Mouse (Mus musculus) MEL (cell line): ENCODE results near the gene Gm10491.

Experiments
- CHD2 ChIP-seq: IDR thresholded peaks from 2 replicates; pipeline ENCODE4 v1.6.1; 2011; ENCODE audit warnings: low read length, improper control_type of control experiment
- CTCF ChIP-seq, 3 experiments: IDR thresholded peaks in 2 of 3; conservative IDR thresholded peaks in 1 of 3; 2 replicates each; pipeline ENCODE4 v1.5.1; 2011 to 2012; ENCODE audit warnings: low read length in 3 of 3, low read depth in 2 of 3, mild to moderate bottlenecking in 2 of 3, improper control_type of control experiment in 1 of 3, inconsistent platforms in 1 of 3, mixed read lengths in 1 of 3, moderate library complexity in 1 of 3; ENCODE audit not compliant: control insufficient read depth in 1 of 3, insufficient read depth in 1 of 3, poor library complexity in 1 of 3, severe bottlenecking in 1 of 3
- EP300 ChIP-seq, 2 experiments: IDR thresholded peaks; 2 replicates each; pipeline ENCODE4 v1.6.1; 2011; ENCODE audit warnings: improper control_type of control experiment in 2 of 2, low read length in 2 of 2, low read depth in 1 of 2, mild to moderate bottlenecking in 1 of 2
- ETS1 ChIP-seq: IDR thresholded peaks from 2 replicates; pipeline ENCODE4 v1.6.1; 2012; ENCODE audit warnings: low read depth, mild to moderate bottlenecking, inconsistent platforms, low read length, improper control_type of control experiment, moderate library complexity
- GATA1 ChIP-seq: IDR thresholded peaks from 2 replicates; pipeline ENCODE4 v1.6.1; 2011; ENCODE audit warnings: low read depth, low read length, improper control_type of control experiment
- MXI1 ChIP-seq: IDR thresholded peaks from 2 replicates; pipeline ENCODE4 v1.6.1; 2011; ENCODE audit warnings: mild to moderate bottlenecking, low read depth, low read length, improper control_type of control experiment
- MYB ChIP-seq: IDR thresholded peaks from 2 replicates; pipeline ENCODE4 v1.6.1; 2011; ENCODE audit warnings: mild to moderate bottlenecking, low read depth, low read length, improper control_type of control experiment
- MYC ChIP-seq: IDR thresholded peaks from 2 replicates; pipeline ENCODE4 v1.6.1; 2011; ENCODE audit warnings: low read depth, mild to moderate bottlenecking, low read length, improper control_type of control experiment, moderate library complexity
- NELFE ChIP-seq: IDR thresholded peaks from 2 replicates; pipeline ENCODE4 v1.6.1; 2011; ENCODE audit warnings: low read depth, low read length, improper control_type of control experiment
- POLR2A ChIP-seq, 2 experiments: IDR thresholded peaks; 2 replicates each; pipeline ENCODE4 v1.6.1; 2011 to 2012; ENCODE audit warnings: low read length in 2 of 2, mild to moderate bottlenecking in 2 of 2, control low read depth in 1 of 2, improper control_type of control experiment in 1 of 2, low read depth in 1 of 2, moderate library complexity in 1 of 2; ENCODE audit not compliant: control insufficient read depth in 1 of 2, insufficient read depth in 1 of 2, poor library complexity in 1 of 2
- USF1 ChIP-seq: IDR thresholded peaks from 2 replicates; pipeline ENCODE4 v1.6.1; 2014; ENCODE audit warnings: low read depth, mild to moderate bottlenecking, inconsistent platforms, low read length, improper control_type of control experiment, moderate library complexity
- USF2 ChIP-seq, 2 experiments: IDR thresholded peaks; 2 replicates each; pipeline ENCODE4 v1.6.1; 2011 to 2012; ENCODE audit warnings: improper control_type of control experiment in 2 of 2, low read length in 2 of 2, borderline replicate concordance in 1 of 2, inconsistent platforms in 1 of 2, low read depth in 1 of 2, mild to moderate bottlenecking in 1 of 2; ENCODE audit not compliant: insufficient read depth in 1 of 2
- ZNF384 ChIP-seq: IDR thresholded peaks from 2 replicates; pipeline ENCODE4 v1.6.1; 2012; ENCODE audit warnings: low read depth, mild to moderate bottlenecking, inconsistent platforms, low read length, improper control_type of control experiment

DNA sequence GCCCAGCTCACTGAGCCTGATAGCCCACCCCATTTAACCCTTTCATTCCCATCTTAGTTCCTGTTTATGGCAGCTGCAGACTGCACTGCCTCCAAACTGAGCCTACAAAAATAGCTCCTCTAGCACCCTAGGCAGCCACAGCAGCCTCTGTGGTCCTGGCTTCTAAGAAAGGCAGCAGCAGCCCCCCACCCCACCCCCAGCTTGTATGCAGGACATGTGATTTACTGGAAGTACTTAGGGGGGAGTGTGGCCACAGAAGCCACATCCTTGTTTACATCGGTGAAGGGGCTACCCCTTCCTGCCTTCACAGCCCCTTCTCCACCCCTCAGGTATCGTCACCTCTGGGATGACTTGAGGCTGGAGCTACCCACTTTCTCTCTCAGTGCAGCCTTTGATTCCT is 42.3 kb downstream of the Gm10491 start:
- no peak for TF ChIP-seq CTCF (IDR thresholded peaks at IDR 0.05 in 2 of 3, conservative IDR thresholded peaks at IDR 0.05 in 1 of 3; ENCODE audit: control insufficient read depth in 1 of 3, insufficient read depth in 1 of 3, low read depth in 2 of 3, low read length in 3 of 3, poor library complexity in 1 of 3, severe bottlenecking in 1 of 3)
- no peak for TF ChIP-seq GATA1
- no peak for TF ChIP-seq ZNF384
- no peak for TF ChIP-seq MXI1
- TF ChIP-seq MYC: no peak
- TF ChIP-seq MYB: no peak
- TF ChIP-seq USF2 (IDR thresholded peaks at IDR 0.05; ENCODE audit: borderline replicate concordance in 1 of 2, insufficient read depth in 1 of 2, low read depth in 1 of 2, low read length in 2 of 2): no peak
- no peak for TF ChIP-seq POLR2A (IDR thresholded peaks at IDR 0.05; ENCODE audit: control insufficient read depth in 1 of 2, insufficient read depth in 1 of 2, low read depth in 1 of 2, low read length in 2 of 2, poor library complexity in 1 of 2)
- no peak for TF ChIP-seq USF1
- TF ChIP-seq EP300 (IDR thresholded peaks at IDR 0.05; ENCODE audit: low read depth in 1 of 2, low read length in 2 of 2): no peak
- TF ChIP-seq NELFE: no peak
- TF ChIP-seq ETS1: no peak
- TF ChIP-seq CHD2: no peak
